Mouse (Mus musculus): ENCODE data around the gene Tenm2.
A peak's percentile ranks its signal among the peaks of the same experiment; 100 is the strongest.

The Tenm2 gene

DNA sequence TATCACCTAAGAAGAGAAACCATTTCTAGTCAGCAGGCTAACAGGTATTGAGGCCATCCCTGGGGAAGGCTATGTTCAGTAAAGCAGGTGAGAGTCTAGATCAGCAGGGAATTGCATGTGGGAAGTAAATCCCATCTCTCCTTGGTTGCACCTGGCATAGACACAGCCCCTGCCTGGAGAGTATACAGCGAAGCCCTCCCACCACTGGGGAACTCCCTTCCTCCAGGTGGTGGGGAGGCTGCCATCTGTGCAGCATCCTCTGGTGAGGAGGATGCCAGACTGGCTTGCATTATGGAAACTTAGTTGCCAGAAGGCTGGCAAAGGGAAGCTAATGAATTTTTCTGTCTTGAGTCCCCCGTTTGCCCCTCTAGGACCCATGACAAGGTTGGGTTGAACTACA lies 1243.9 kb downstream of the Tenm2 start:
- DNase-seq (ENCODE audit: low spot score in 2 of 2), result no peak

GRCm38 (mm10) chr11:35989967-35990366 lies 1245.8 kb downstream of the Tenm2 start:
- no peak for DNase-seq (ENCODE audit: low spot score in 2 of 2)

- peak in 1 of 2 experiments; percentile 26 for DNase-seq (ENCODE audit: low spot score in 2 of 2)
These were observed 1249.8 kb downstream of the Tenm2 start for GRCm38 (mm10) chr11:35985841-35986393.

DNA sequence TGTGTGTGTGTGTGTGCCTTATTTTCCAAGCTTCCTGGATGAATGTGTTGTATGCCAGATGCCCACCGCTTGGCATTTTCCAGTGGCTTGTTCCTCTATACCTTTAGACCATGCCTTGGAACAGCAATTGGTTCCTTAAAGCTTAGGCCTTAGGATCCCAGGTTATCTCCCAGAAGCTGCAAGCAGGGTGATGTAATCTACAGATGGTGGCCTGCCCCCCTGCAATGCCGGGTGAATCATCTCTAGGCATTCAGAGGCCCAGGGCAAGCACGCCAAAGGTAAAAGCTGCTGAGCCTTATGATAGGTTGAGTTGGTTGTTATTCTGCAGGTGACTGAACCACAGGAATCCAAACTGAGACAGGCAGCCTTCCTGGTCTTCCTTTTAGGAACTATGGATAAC lies 1253.0 kb downstream of the Tenm2 start:
- no peak for DNase-seq (ENCODE audit: low spot score in 2 of 2)

DNA sequence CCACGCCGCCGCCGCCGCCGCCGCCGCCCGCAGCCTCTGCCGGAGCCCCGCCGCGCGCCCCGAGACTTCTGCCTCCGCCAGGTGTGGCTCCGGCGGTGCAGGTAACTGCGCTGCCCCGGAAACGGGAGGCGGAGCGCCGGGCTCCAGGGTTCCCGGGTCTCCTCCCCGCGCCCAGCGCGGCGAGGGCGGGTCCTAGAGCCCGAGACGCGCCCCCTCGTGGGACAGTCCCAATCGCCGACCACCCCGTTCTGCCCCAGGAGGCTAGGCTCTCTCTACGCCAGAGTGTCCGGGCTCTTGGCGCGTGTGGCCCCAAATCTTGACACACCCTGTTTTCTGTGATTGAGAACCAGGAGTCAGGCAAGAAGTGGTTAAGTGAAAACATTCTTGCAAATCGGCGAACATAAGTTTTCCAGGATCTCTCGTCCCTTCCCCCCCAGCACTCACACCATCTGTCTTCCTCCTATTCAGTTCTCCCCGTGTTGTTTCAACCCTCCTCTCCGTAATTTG lies 1255.3 kb downstream of the Tenm2 start, which contains the start of gene Wwc1:
TSS of gene Wwc1 (minus strand) at position 117 of the 507 bp plus-strand sequence.
- no peak for DNase-seq (ENCODE audit: low spot score in 2 of 2)

DNA sequence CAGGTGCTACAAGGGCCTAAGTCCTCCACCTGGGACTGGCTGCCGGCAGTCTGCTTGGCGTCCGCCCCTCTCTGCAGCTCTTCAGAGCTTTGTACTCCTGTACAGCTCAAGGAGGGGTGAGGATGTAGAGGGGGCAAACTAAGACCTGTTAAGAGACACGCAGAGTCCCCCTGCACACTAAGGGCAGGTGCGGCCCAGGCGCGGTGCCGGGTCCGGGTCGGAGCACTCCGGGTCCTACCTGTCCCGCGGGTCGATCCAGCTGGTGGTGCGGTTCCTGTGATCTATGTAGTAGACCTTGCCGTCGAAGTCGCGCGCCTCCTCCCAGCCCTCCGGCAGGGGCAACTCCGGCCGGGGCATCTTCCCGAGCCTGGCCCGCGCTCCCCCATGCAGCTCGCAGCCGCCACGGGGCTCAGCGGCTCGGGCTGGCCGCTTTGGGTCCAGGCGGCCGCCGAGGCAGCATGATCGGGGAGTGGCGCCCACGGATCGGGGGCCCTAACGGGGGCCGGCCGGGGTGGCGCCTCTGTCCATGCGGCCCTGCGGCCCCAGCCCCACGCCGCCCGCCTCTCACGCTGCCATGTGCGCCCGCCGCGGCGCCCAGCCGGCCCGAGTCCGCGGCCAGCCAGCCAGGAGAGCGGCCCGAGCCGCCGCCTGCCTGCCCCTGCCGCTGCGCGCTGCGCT lies 1255.9 kb downstream of the Tenm2 start:
- DNase-seq (ENCODE audit: low spot score in 2 of 2), result no peak

DNA sequence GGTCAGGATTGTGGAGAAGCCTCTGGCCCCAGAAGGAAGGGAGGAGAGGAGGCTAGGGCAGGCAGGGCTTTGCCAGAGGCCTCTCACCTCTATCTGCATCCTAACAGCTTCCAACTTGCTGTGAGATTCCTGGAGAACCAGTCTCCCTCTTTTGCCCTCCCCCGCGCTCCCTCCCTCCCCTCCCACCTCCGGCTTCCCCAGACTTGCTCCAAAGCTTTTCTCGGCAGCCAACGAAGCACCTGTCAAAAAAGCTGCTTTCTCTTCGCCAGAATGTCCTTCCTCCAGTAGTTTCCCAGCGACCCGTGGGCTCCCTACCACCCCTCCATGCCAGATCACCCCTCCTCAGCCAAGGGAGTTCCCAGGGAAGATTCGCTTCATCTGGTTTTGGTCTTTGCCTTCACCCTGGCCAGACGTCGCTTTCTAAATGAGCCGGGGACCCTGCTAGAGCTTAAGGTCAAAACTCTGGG lies 1256.5 kb downstream of the Tenm2 start:
- no peak for DNase-seq (ENCODE audit: low spot score in 2 of 2)

DNA sequence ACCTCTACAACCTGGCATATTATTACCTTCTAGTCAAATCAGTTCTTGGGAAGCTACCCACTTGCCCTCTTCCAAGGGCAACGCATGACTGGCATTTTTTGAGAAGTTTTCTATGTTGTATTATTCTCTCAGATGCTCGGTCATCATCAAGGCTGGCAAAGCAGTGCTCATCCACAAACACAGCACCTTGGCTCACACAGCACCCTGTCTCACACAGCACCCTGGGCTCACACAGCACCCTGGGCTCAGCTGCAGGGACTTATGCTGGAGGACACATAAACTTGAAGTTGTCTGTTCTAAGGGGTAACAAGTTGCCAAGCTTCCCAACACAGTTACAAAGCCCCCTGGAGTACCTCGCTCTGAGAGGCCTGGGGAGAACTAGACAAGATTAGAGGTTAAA lies 1258.0 kb downstream of the Tenm2 start:
- DNase-seq (ENCODE audit: low spot score in 2 of 2), result no peak

- no peak for DNase-seq (ENCODE audit: low spot score in 2 of 2)
These were observed 1258.7 kb downstream of the Tenm2 start for GRCm38 (mm10) chr11:35977096-35977495.

- DNase-seq (ENCODE audit: low spot score in 2 of 2), result no peak
These were observed 1259.3 kb downstream of the Tenm2 start for GRCm38 (mm10) chr11:35976482-35976881.

DNA sequence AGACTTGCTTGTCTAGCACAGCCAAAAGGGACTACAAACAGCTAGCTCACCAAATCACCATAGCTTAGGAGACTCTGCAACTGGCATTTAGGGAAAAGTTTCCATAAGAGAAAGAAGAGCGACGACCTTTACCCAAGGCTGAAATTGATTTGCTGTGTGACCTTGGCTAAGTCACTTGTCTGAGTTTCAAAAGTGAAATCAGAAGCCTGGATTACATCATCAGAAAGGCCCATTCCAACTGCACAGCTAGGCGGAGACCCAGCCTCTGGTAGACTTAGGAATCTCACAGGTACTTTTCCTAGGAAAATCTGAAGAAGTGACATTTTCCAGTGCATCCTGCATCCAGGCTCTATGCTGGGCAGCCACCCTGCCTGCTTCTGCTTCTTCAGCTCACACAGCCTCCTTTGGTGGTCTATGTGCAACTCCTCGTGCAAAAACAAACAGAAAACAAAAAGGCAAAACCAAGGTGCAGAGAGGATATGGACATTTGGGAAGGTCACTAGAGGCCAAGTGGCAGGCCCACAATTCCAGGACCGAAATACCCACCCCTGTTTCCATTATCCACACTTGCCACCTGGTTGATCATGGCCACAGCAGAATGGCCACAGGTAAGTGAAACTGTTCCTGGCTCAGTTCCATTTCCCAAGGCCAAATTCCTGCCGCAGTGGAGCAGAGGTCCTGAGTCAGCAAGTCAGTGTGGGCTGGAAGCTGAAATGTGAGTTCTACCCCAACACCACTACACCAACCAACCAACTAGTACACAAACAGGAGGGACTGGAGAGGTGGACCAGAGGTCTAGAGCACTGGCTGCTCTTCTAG lies 1260.9 kb downstream of the Tenm2 start:
- DNase-seq (ENCODE audit: low spot score in 2 of 2), result no peak

DNA sequence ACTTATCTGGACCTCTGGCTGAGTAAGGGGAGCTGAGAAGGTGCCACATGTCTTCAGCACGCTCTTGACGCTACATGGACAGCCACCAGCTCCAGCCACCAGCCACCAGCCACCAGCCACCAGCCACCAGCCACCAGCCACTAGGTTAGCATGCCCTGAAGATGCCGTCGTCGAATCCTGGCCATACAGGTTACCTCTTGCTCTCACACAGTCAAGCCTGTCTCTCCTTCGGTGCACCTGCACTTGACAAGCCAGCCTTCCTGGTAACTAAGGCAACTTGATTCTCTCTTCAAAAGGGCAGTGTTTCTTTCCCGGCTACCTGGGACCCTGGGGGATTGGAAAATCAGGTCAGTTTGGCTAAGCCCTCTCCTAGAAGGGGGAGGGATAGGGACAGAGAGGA lies 1262.6 kb downstream of the Tenm2 start:
- DNase-seq (ENCODE audit: low spot score in 2 of 2), result no peak

- no peak for DNase-seq (ENCODE audit: low spot score in 2 of 2)
These were observed 1263.4 kb downstream of the Tenm2 start for GRCm38 (mm10) chr11:35972270-35972931.

- DNase-seq (ENCODE audit: low spot score in 2 of 2), result no peak
These were observed 1264.7 kb downstream of the Tenm2 start for GRCm38 (mm10) chr11:35970806-35971705.

DNA sequence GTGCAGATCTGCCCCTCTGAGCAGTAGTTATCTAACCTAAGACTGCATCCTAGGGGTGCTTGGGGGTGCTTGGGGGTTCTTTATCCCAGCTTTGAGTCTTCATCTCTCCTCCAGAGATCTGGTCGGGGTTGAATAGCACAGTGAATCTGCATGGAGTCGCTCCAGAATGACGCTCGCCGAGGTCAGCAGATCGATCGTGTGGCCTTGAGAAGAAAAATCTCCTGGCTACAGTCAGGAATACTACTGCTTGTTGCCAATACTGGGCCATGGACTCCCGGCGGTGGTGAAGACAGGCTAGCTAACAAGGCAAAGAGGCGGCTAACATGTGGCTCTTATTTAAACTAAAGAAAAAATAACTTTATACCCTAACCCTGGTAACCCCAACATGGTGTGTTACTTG lies 1267.5 kb downstream of the Tenm2 start:
- no peak for DNase-seq (ENCODE audit: low spot score in 2 of 2)

DNA sequence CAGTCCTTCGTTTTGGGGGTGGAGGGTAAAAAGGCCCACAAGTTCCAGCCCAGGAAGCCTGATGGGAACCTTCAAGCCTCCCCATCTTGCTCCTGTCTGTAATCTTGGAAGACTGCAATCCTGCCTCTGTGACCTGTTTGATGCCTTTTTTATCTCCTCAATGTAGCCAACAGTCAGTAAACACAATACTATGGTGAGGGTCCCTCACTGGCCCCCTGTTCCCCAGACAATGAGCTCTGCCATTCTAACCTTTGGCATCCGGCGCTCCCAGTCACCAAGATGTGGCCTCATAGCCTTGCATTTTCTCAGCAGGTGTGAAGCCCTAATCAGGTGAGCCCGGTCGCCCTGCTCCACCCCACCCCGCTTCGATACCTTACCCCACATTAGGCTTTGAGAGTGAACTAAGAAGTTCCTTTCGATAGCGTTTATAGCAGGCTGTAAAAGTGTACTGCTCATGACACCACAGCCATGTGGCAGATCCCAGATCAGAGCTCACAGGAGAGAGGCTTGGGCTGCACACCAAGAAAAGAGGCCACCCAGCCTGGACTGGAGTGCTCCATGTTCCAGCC lies 1271.7 kb downstream of the Tenm2 start:
- DNase-seq (ENCODE audit: low spot score in 2 of 2), result no peak

DNA sequence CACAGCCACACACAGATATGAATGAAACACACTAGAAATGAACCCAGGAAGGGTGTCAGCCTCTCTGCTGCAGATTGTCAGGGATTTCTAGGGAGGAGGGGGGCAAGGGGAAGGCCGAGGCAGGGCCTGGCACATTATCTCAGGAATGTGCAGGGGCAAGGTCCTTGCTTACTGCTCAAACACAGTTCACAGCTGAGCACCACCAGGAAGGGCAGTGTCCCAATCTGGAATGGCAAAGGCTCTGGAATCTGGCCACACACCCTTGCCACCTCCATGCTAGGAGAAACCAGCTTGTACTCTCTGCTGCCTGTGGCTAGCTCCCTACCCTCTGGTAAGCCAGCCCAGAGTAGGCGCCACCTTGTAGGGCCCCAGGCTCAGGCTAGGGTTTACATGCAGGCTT lies 1272.2 kb downstream of the Tenm2 start:
- DNase-seq (ENCODE audit: low spot score in 2 of 2), result no peak

- no peak for DNase-seq (ENCODE audit: low spot score in 2 of 2)
These were observed 1273.3 kb downstream of the Tenm2 start for GRCm38 (mm10) chr11:35962431-35962830.

GRCm38 (mm10) chr11:35959270-35959669 lies 1276.5 kb downstream of the Tenm2 start:
- DNase-seq (ENCODE audit: low spot score in 2 of 2), result no peak
